Mouse (Mus musculus) neural tube, embryonic 13.5 days (tissue): ENCODE measurements around the gene Tmem185b. TPM values are rescaled to one million over a fixed set of nuclear protein-coding genes. Genes with fewer than 3 reads are reported as not detected.

Experiments
- ATAC-seq: fragments of 200-750 bp; cut with Nextera tagmentation; 2 replicates; pipeline ENCODE4 v1.8.0; 2017; ENCODE audit warnings: low read depth, mild to moderate bottlenecking, moderate TSS enrichment, moderate library complexity
- H3K27ac ChIP-seq: fragments of 300-500 bp; sonication (generic); replicated peaks from 2 replicates; pipeline ENCODE4 v1.5.1; 2015; ENCODE audit warnings: moderate library complexity, mild to moderate bottlenecking, inconsistent platforms
- H3K27me3 ChIP-seq: fragments of 300-500 bp; sonication (generic); 2 replicates; pipeline ENCODE4 v1.6.1; 2015; ENCODE audit warnings: mild to moderate bottlenecking, inconsistent platforms
- H3K36me3 ChIP-seq: fragments of 300-500 bp; sonication (generic); 2 replicates; pipeline ENCODE4 v1.6.1; 2015; ENCODE audit warnings: mild to moderate bottlenecking, inconsistent platforms
- H3K4me1 ChIP-seq: fragments of 300-500 bp; sonication (generic); replicated peaks from 2 replicates; pipeline ENCODE4 v1.6.1; 2015; ENCODE audit warnings: inconsistent platforms
- H3K4me2 ChIP-seq: fragments of 300-500 bp; sonication (generic); 2 replicates; pipeline ENCODE4 v1.6.1; 2015; ENCODE audit warnings: inconsistent platforms, mild to moderate bottlenecking, moderate library complexity
- H3K4me3 ChIP-seq: fragments of 300-500 bp; sonication (generic); 2 replicates; pipeline ENCODE4 v1.5.1; 2015; ENCODE audit warnings: mild to moderate bottlenecking, inconsistent platforms
- H3K9ac ChIP-seq: fragments of 300-500 bp; sonication (generic); 2 replicates; pipeline ENCODE4 v1.6.1; 2015; ENCODE audit warnings: moderate library complexity, mild to moderate bottlenecking, inconsistent platforms
- H3K9me3 ChIP-seq: fragments of 300-500 bp; sonication (generic); 2 replicates; pipeline ENCODE4 v1.6.1; 2016; ENCODE audit warnings: inconsistent platforms
- WGBS: fragments of 180-500 bp; shearing (Covaris S2); methylation state at CpG from one replicate; pipeline ENCODE4 v1.1.7; 2015; 5-methylcytosine and 5-hydroxymethylcytosine counted together
- polyA plus RNA-seq: library from polyadenylated mRNA; unstranded; fragments of >200 nt; fragmentation: Nextera tagmentation; extraction: Ambion mirVana; gene quantifications from 2 replicates; pipeline ENCODE4 v1.2.1, GENCODE M21; 2015

Tmem185b gene
- polyA plus RNA-seq, 1 experiment from 2014 or later, result 16.7 TPM

DNA sequence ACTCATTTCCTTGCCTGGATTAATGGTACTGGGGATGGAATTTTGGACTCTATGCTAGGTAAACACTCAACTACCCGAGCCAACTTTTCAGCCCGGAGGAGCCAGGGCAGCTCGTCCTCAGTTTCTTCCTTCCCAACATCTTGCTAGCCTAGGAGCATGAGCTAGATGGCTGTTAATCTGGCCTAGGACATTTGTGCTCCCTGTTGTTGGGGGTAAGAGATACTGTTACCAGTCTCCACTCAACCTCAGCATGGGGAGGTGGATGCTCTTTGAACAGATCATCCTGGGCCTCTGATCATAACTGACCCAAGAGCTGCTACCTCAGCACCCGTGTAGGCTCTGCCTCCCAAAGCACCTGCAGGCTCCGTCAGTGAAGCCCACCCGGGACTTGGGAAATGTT lies 17.4 kb downstream of the Tmem185b start:
- Histone ChIP-seq H3K9ac (no peak overlapping the region), H3K4me1 (no peaks in the 10 kb centered on the region), H3K27ac (no peak overlapping the region), H3K4me2 (no peak overlapping the region), H3K4me3 (no peak overlapping the region), H3K9me3 (no peaks in the 10 kb centered on the region), H3K36me3 (peaks cover 20% of the 10 kb centered on the region; the same call in 1 of the 2 replicates), H3K27me3 (no peaks in the 10 kb centered on the region)
- 94% methylated on average over 6 of the region's 6 CpGs for WGBS
- ATAC-seq, result no peak

DNA sequence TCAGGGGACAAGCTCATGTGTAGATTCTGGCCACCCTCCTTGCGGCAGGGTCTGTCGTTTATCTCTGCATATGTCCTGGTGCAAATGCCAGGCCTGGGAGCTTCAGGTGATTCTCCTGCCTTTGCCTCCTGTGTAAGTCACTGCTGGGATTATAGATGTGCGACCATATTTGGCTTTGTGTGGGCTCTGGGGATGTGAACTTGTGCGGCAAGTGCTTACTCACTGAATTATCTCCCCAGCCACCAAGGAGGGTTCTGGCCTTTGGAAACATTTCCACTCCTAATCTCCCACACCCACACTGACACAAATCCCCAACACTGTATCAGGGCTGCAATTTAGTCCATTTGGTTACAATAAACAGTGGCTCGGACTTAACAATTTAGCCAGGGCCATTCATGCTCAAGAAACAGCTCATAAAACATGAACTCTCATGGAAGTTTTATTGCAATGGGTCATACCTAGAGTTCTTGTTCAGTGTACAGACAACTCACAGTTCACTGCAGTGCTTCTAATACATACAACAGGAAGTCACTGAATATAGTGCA lies 18.7 kb downstream of the Tmem185b start:
- Histone ChIP-seq H3K36me3 (peaks cover 20% of the 10 kb centered on the region; the same call in 1 of the 2 replicates), H3K9ac (no peak overlapping the region), H3K4me1 (no peaks in the 10 kb centered on the region), H3K9me3 (no peaks in the 10 kb centered on the region), H3K27ac (no peak overlapping the region), H3K27me3 (no peaks in the 10 kb centered on the region), H3K4me3 (no peak overlapping the region), H3K4me2 (no peak overlapping the region)
- ATAC-seq, result no peak
- 86% methylated on average over 5 of the region's 5 CpGs for WGBS

DNA sequence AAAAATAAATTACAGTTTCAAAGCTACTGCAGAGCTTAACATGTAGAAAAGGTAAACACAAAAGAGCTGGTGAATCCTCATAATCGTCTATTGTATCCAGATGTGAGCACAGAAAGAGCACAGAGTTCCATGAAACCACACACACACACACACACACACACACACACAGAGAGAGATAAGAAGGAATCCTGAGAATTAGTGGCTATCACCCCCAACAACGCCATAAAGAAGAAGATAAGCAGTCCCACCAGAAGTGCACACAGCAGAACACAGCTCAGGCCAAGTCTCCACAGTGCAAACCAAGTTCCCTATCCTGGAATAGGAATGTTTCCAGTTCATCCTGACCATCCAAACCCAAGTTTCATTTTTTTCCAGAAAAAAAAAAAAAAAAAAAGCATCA lies 19.2 kb downstream of the Tmem185b start:
- H3K9ac ChIP-seq, result no peak overlapping the region
- H3K27ac ChIP-seq, result no peak overlapping the region
- no peaks in the 10 kb centered on the region for H3K4me1 ChIP-seq
- H3K4me3 ChIP-seq, result no peak overlapping the region
- no peaks in the 10 kb centered on the region for H3K27me3 ChIP-seq
- H3K4me2 ChIP-seq, result no peak overlapping the region
- WGBS, result 89% methylated on average over 2 of the region's 2 CpGs
- no peaks in the 10 kb centered on the region for H3K9me3 ChIP-seq
- peaks cover 24% of the 10 kb centered on the region; the same call in 1 of the 2 replicates for H3K36me3 ChIP-seq
- ATAC-seq, result no peak

DNA sequence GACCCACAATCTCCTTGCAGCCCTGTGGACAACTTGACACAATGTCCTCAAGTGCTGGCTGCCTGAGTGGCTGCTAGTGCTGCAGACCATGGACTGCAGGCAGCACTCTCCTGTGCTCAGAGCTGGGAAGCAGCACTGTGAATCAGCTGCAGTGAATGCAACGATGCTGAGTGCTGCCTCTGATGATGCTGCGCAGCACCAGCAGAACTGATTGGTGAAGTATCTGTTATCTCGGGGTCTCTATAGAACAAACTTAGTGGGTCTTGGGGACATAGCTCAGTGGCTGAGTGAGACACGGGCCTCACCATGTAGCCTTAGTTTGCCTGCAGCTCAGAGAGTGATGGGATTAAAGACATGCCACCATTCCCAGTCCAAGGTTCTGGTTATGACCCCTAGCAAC lies 19.7 kb downstream of the Tmem185b start:
- Histone ChIP-seq H3K4me2 (no peak overlapping the region), H3K9ac (no peak overlapping the region), H3K36me3 (peaks cover 25% of the 10 kb centered on the region; the same call in 1 of the 2 replicates), H3K4me1 (no peaks in the 10 kb centered on the region), H3K4me3 (no peak overlapping the region), H3K9me3 (no peaks in the 10 kb centered on the region), H3K27me3 (no peaks in the 10 kb centered on the region), H3K27ac (no peak overlapping the region)
- WGBS, result 95% methylated on average over 4 of the region's 4 CpGs
- no peak for ATAC-seq

DNA sequence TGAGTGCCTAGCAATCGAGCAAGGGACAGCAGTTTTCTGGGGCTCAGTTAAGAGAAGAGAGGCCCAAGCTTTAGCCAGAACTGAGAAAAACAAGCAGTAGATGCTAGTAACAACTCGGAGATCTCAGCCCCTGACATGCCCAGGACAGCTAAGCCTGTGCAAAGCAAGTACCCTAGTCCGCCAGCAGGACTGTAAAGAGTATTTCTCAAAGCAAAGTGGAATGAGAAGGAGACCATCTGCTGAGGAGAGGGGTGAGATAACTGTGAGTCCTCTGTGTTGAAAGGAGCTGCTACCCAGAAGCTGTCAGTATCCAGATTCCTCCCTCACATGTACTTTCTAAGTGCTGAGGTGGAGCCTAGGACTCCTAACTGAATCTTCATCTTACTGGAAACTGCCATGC lies 20.5 kb downstream of the Tmem185b start:
- Histone ChIP-seq H3K27ac (no peak overlapping the region), H3K36me3 (peaks cover 25% of the 10 kb centered on the region; the same call in 1 of the 2 replicates), H3K27me3 (no peaks in the 10 kb centered on the region), H3K9ac (no peak overlapping the region), H3K4me1 (no peaks in the 10 kb centered on the region), H3K4me2 (no peak overlapping the region), H3K9me3 (no peaks in the 10 kb centered on the region), H3K4me3 (no peak overlapping the region)
- no peak for ATAC-seq
- 96% methylated on average over 3 of the region's 3 CpGs for WGBS

DNA sequence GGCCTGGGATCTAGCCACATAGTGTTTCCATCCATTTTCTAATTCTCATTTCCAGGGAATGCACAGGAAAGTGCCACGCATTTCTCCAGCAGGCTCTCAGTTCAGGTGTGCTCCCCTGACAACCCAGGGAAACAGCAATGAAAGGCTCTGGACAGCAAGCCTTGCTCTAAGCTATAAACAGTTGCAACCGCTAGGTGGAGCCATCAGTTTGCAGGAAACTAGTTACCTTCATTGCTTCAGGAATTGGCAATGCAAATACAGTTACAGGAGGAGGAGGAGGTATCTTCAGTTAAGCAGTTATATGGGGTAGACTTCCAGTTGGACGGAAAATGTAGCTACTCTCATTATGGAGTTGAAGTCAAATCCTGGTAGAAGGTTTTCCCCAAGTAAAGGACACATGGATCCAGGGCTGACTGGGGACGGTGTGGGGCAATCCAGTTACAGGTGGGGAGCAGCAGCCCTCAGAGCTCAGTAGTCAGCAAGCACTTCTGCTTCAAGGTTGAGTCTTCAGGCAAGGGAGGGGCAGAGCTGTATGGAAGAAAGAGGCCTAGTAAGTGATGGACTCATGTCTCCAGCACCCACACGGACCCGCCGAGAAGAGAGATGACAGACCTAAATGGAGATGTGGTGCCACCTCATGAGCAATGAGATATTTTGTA lies 22.8 kb downstream of the Tmem185b start:
- Histone ChIP-seq H3K4me1 (no peaks in the 10 kb centered on the region), H3K9ac (no peak overlapping the region), H3K36me3 (peaks cover 24% of the 10 kb centered on the region; the same call in 1 of the 2 replicates), H3K4me2 (no peak overlapping the region), H3K27me3 (no peaks in the 10 kb centered on the region), H3K4me3 (no peak overlapping the region), H3K9me3 (no peaks in the 10 kb centered on the region), H3K27ac (no peak overlapping the region)
- ATAC-seq, result peak; percentile 36; the same call in 1 of the 2 replicates
- WGBS, result 75% methylated on average over 7 of the region's 7 CpGs

DNA sequence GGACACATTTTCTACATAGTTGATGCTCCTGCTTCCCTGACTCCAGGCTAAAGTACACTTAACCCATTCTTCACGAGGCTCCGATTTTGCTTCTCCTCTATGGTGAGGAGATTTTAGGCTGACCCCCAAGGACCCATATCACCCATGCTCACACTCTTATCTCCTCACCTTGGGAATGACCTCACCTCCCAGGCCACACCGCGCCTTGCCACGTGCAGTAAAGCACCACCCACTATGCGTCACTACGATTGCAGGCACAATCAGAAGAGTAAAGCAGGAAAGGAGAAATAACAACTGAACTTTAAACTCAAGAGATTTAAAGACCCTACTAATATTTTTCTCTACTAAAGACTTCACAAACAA lies 23.3 kb downstream of the Tmem185b start:
- Histone ChIP-seq H3K4me3 (no peak overlapping the region), H3K27me3 (no peaks in the 10 kb centered on the region), H3K9me3 (no peaks in the 10 kb centered on the region), H3K9ac (no peak overlapping the region), H3K27ac (no peak overlapping the region), H3K4me1 (no peaks in the 10 kb centered on the region), H3K36me3 (peaks cover 29% of the 10 kb centered on the region; the same call in 1 of the 2 replicates), H3K4me2 (no peak overlapping the region)
- 92% methylated on average over 7 of the region's 7 CpGs for WGBS
- ATAC-seq, result no peak

DNA sequence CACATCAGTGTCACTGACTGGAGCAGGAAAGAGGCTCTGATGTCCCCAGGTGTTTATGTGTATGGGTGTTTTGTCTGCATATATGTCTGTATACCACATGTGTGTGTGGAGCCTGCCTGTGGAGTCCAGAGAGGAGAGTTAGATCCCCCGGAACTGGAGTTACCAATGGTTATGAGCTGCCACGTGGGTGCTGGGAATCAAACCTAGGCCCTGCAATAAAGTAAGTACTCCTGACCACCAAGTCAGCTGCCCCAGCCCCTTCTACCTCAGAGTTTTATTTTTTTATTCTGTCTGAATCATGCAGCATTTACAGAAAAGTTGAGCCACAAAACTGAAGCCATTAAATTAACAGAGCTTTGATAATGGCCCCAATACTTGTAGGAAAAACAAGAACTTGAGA lies 24.1 kb downstream of the Tmem185b start:
- H3K9ac ChIP-seq, result no peak overlapping the region
- no peak overlapping the region for H3K27ac ChIP-seq
- ATAC-seq, result no peak
- no peak overlapping the region for H3K4me3 ChIP-seq
- H3K27me3 ChIP-seq, result no peaks in the 10 kb centered on the region
- 87% methylated on average over 2 of the region's 2 CpGs for WGBS
- no peak overlapping the region for H3K4me2 ChIP-seq
- H3K36me3 ChIP-seq, result peaks cover 32% of the 10 kb centered on the region; the same call in 1 of the 2 replicates
- H3K4me1 ChIP-seq, result no peaks in the 10 kb centered on the region
- H3K9me3 ChIP-seq, result no peaks in the 10 kb centered on the region

DNA sequence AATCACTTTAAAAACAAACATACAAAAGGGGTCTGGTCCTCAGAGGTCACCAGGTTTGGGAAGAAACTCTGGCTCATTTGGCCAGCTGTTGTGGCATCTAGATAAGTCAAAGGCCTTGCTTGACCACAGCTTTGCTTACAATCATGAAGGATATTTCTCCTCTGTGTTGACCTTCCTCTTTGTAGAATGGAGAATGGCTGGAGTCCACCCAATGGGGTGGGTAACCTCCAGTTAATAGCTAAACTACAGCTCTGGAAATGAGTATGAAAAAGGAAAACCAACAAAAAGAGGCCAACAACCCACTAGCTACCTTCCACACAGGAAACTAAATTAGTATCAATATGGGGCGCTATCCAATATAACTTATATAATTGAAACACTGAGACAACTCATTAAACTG lies 25.7 kb downstream of the Tmem185b start:
- no peak overlapping the region for H3K9ac ChIP-seq
- H3K27ac ChIP-seq, result no peak overlapping the region
- H3K27me3 ChIP-seq, result no peaks in the 10 kb centered on the region
- 95% methylated on average over 1 of the region's 1 CpGs for WGBS
- H3K4me2 ChIP-seq, result no peak overlapping the region
- no peak for ATAC-seq
- H3K9me3 ChIP-seq, result no peaks in the 10 kb centered on the region
- no peaks in the 10 kb centered on the region for H3K4me1 ChIP-seq
- H3K4me3 ChIP-seq, result no peak overlapping the region
- H3K36me3 ChIP-seq, result peaks cover 26% of the 10 kb centered on the region; the same call in 1 of the 2 replicates

DNA sequence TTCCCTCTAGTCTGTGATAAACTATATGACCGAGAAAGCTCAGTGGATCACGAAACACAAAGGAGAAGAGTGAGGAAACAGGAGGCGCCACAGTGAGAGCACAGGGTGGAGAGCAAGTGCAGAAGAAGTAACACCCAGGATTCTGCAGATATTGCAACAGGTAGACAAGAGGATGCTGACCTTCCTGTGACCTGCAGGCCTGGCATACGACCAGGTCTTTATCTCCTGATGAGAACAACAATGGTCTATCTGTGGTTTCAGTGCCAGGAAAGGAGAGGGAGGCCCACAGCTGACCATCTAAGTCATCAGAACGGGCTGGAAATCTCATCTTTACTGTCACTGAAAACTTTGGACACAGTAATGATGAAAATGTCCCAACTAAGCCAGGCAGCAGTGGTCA lies 29.7 kb downstream of the Tmem185b start:
- ATAC-seq, result no peak
- WGBS, result 81% methylated on average over 5 of the region's 5 CpGs

DNA sequence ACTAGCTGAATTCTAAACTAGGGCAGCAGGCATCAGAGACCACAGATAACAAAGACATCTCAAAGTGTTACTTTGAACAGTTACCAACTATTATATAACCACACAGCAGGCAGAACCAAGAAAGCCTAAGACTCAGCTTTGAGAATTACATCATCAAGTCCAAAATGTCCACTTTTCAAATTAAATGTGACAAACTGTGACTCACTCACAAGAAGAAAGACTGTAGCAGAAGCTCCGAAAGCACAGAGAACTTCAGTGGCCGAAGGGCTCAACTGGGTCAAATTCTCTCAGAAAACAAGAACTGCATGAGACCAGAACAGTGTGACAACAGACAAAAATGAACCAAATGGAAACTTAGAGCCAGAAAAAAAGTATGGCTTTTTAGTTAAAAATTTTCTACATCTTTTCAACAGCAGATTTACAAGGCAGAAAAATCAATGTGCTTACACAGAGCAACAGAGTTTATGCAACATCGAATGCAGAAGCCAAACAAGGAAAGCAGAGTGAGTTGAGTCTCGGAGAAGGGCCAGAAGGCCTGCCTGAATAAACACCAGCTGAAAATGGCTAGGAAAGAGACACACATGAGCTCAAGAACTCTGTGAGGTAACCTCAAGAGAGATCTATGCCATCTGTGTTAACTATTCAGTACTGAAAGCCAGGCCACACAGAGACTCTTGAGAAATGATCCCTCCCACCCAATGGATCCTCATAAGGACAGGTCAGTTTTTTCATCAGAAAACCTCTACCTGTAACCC lies 31.9 kb downstream of the Tmem185b start:
- WGBS, result 91% methylated on average over 4 of the region's 4 CpGs

More for the DNA sequence above, 29.7 kb downstream of the Tmem185b start:
- no peaks in the 10 kb centered on the region for H3K27me3 ChIP-seq
- H3K4me1 ChIP-seq, result no peaks in the 10 kb centered on the region
- H3K27ac ChIP-seq, result no peak overlapping the region
- H3K4me3 ChIP-seq, result no peak overlapping the region
- H3K4me2 ChIP-seq, result no peak overlapping the region
- H3K9ac ChIP-seq, result no peak overlapping the region
- peaks cover 23% of the 10 kb centered on the region; the same call in 1 of the 2 replicates for H3K36me3 ChIP-seq
- no peaks in the 10 kb centered on the region for H3K9me3 ChIP-seq

DNA sequence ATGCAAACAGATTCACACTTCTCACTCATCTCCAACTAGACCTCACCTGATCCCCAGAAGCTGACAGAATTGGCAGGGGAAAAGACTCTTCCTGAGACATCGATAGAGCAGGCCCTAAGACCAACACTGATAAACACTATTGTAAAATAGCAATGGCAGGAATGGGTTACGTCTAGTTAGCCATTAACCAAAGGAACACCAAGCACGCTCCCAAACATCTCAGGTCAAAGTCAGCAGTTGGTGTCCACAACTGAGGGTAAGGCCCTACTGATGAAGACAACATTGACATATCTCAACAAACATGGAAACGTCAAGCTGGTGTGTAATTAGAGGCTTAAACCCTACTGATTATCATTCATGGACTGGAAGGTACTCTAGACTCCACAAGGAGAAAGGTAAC lies 39.6 kb downstream of the Tmem185b start:
- no peaks in the 10 kb centered on the region for H3K4me1 ChIP-seq
- H3K9me3 ChIP-seq, result no peaks in the 10 kb centered on the region
- H3K36me3 ChIP-seq, result peaks cover 37% of the 10 kb centered on the region
- H3K4me2 ChIP-seq, result no peak overlapping the region
- no peak overlapping the region for H3K9ac ChIP-seq
- no peak for ATAC-seq
- H3K4me3 ChIP-seq, result no peak overlapping the region
- H3K27ac ChIP-seq, result no peak overlapping the region
- 98% methylated on average over 4 of the region's 4 CpGs for WGBS
- H3K27me3 ChIP-seq, result no peaks in the 10 kb centered on the region

More for the DNA sequence above, 31.9 kb downstream of the Tmem185b start:
- no peak overlapping the region for H3K9ac ChIP-seq
- H3K4me2 ChIP-seq, result no peak overlapping the region
- no peak for ATAC-seq
- H3K4me1 ChIP-seq, result no peaks in the 10 kb centered on the region
- no peaks in the 10 kb centered on the region for H3K9me3 ChIP-seq
- no peaks in the 10 kb centered on the region for H3K27me3 ChIP-seq
- no peak overlapping the region for H3K27ac ChIP-seq
- H3K4me3 ChIP-seq, result no peak overlapping the region
- peaks cover 37% of the 10 kb centered on the region for H3K36me3 ChIP-seq
